Mouse (Mus musculus) embryonic facial prominence, embryonic 12.5 days (tissue): Measurements from ENCODE around the gene Fdx1l. TPM values are rescaled to one million over a fixed set of nuclear protein-coding genes. Genes with fewer than 3 reads are reported as not detected.

Source experiments
- ATAC-seq: fragments of 200-750 bp; cut with Nextera tagmentation; 2 replicates; pipeline ENCODE4 v1.8.0; 2017; ENCODE audit not compliant: insufficient number of reproducible peaks, insufficient read depth, low FRiP score, low TSS enrichment
- H3K27ac ChIP-seq: fragments of 300-500 bp; sonication (generic); 2 replicates; pipeline ENCODE4 v1.5.1; 2016; ENCODE audit warnings: mild to moderate bottlenecking
- H3K27me3 ChIP-seq: fragments of 300-500 bp; sonication (generic); 2 replicates; pipeline ENCODE4 v1.6.1; 2016; ENCODE audit warnings: mild to moderate bottlenecking, moderate library complexity
- H3K36me3 ChIP-seq: fragments of 300-500 bp; sonication (generic); 2 replicates; pipeline ENCODE4 v1.6.1; 2016; ENCODE audit warnings: mild to moderate bottlenecking
- H3K4me1 ChIP-seq: fragments of 300-500 bp; sonication (generic); 2 replicates; pipeline ENCODE4 v1.6.1; 2016
- H3K4me2 ChIP-seq: fragments of 300-500 bp; sonication (generic); replicated peaks from 2 replicates; pipeline ENCODE4 v1.6.1; 2016; ENCODE audit warnings: mild to moderate bottlenecking, moderate library complexity
- H3K4me3 ChIP-seq: fragments of 300-500 bp; sonication (generic); 2 replicates; pipeline ENCODE4 v1.5.1; 2016; ENCODE audit warnings: mild to moderate bottlenecking
- H3K9ac ChIP-seq: fragments of 300-500 bp; sonication (generic); 2 replicates; pipeline ENCODE4 v1.6.1; 2016; ENCODE audit warnings: mild to moderate bottlenecking, moderate library complexity
- H3K9me3 ChIP-seq: fragments of 300-500 bp; sonication (generic); 2 replicates; pipeline ENCODE4 v1.6.1; 2016; ENCODE audit warnings: mild to moderate bottlenecking, moderate library complexity
- WGBS: fragments of 180-500 bp; shearing (Covaris S2); methylation state at CpG from one replicate; pipeline ENCODE4 v1.1.7; 2016; 5-methylcytosine and 5-hydroxymethylcytosine counted together
- polyA plus RNA-seq: library from polyadenylated mRNA; unstranded; fragments of >200 nt; fragmentation: Nextera tagmentation; extraction: Ambion mirVana; gene quantifications from 2 replicates; pipeline ENCODE4 v1.2.1, GENCODE M21; 2016

Fdx1l gene
- 54.8 and 59.3 TPM in 2 replicates for polyA plus RNA-seq

DNA sequence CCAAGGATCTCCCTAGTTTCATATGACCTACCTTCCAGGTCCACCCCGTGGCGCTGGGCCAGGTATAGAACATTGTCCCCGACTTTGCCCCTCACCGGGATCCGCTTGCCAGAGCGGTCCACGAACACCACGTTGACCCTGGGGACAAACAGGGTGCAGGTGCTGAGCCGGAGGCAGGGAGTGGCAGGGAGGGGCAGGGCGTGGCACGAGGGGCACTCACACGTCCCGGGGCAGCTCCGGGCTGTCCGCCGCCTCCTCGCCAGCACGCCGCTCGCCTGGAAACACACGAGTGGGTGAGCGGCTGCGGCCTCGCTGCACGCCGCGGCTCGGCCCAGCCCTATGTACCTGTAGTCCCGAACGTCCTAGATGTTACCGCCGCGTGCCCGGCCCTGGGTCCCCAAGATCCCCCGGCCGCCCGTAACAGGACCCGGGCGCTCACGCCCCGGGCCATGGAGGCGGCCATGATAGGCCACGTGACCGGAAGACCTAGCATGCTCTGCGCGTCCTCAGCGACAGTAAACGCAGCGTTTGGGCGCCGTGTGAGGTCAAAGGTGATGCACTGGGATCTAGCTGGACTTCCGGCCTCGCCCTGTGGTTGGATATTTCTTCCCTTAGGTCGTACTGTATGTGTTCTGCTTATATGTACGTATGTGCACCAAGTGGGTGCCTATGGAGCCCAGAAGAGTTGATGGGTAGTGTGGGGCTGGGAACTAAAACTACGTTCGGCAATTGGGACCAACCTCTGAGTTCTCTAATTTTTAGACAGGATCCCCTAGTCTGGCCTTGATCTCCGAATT lies at the start of gene Fdx1l, which contains the start of gene Gm49373:
TSS of gene Fdx1l (minus strand) at position 571 of the 797 bp plus-strand sequence.
TSS of gene Gm49373 (minus strand) at position 53 of the 797 bp plus-strand sequence.
- Histone ChIP-seq H3K4me2 (peak within 1 kb of the TSS; percentile 78), H3K4me3 (peak within 1 kb of the TSS; percentile 89), H3K36me3 (peaks cover 52% of the 10 kb centered on the region), H3K9me3 (no peaks in the 10 kb centered on the region), H3K27me3 (no peaks in the 10 kb centered on the region), H3K9ac (peak within 1 kb of the TSS; percentile 77), H3K27ac (peak within 1 kb of the TSS; percentile 18), H3K4me1 (peaks cover 6% of the 10 kb centered on the region)
- peak; percentile 81 for ATAC-seq
- WGBS: 3% methylated on average over 58 of the region's 58 CpGs

DNA sequence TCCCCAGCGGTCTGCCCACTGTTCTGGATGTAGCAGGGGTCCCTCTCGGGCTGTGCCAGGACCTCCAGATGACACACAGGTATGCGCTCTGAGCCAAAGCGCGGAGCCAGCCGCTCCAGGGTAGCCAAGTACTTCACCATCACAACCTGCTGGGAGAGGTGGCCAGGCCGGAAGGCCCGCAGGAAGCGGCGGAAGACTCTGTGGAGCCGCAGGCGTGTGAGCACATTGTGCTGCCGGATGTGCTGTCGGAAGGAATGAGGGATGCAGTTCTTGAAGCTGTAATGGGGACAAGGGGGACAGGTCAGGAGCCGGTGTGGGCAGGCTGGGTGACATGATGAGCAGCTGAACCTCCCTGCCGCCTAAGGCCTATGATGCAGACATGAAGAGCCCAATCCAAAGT lies 48.1 kb upstream of the Fdx1l start:
- no peak for ATAC-seq
- Histone ChIP-seq H3K9me3 (no peaks in the 10 kb centered on the region), H3K4me1 (no peaks in the 10 kb centered on the region), H3K27me3 (no peaks in the 10 kb centered on the region), H3K4me2 (no peak overlapping the region), H3K9ac (no peak overlapping the region), H3K27ac (no peak overlapping the region), H3K4me3 (no peak overlapping the region), H3K36me3 (peaks cover 25% of the 10 kb centered on the region)
- 88% methylated on average over 16 of the region's 16 CpGs for WGBS

DNA sequence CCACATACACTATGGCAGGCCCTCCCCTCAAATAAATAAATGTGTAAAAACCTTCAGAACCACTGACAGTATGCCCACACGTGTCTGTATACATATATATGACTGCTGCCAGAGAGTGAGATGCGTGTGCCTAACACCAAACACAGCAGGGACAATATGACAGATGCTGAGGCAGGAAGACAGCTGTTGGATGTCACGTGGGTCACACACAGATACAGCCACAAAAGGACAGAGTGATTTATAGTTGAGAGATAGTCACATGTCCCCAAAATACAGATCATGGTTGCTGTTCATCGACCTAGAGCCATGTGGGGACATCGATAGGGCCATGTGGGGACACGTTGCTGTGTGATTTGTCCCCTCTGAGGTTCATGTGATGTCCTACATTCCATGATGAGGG lies 43.7 kb upstream of the Fdx1l start:
- Histone ChIP-seq H3K27me3 (no peaks in the 10 kb centered on the region), H3K9me3 (no peaks in the 10 kb centered on the region), H3K4me2 (no peak overlapping the region), H3K36me3 (peaks cover 21% of the 10 kb centered on the region; the same call in 1 of the 2 replicates), H3K4me1 (no peaks in the 10 kb centered on the region), H3K27ac (no peak overlapping the region), H3K4me3 (no peak overlapping the region), H3K9ac (no peak overlapping the region)
- no peak for ATAC-seq
- 81% methylated on average over 6 of the region's 6 CpGs for WGBS

DNA sequence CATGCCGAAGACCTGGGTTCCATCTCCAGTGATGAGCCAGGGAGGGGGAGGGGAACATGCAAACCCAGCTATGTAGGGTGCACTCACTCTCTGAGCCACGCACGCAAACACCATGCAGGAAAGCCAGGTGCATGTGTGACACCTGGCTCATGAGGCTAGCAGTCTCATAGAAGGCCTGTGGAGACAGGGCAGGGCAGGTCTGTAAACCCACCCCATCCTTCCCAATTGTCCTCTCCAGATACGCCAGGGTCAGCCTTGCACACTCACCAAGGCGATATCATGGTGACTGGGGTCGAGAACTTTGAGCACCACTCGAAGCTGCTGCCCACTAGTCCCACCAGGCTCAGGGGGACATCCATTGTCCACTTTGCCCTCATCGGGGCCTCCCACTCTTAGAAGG lies 41.7 kb upstream of the Fdx1l start:
- Histone ChIP-seq H3K4me2 (no peak overlapping the region), H3K9me3 (no peaks in the 10 kb centered on the region), H3K4me1 (no peaks in the 10 kb centered on the region), H3K9ac (no peak overlapping the region), H3K27me3 (no peaks in the 10 kb centered on the region), H3K4me3 (no peak overlapping the region), H3K27ac (no peak overlapping the region), H3K36me3 (peaks cover 8% of the 10 kb centered on the region; the same call in 1 of the 2 replicates)
- ATAC-seq: no peak
- WGBS: 90% methylated on average over 8 of the region's 8 CpGs

DNA sequence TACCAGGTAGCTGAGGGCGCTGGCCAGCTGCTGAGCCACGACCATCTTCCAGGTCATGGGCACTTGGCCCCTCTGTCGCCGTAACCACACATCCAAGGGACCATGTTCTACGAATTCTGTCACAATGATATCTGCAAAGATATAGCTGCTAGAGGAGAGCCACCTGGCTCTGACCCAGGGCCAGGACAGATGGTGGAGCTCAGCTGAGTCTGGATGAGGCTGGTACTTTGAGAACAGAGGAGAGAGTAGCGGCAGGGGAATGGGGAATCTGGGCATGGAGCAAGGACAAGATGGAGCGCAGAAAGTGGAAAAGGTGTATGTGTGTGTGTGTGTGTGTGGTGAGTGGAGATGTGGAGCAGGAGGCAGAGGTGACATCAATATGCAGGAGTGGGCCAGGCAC lies 40.8 kb upstream of the Fdx1l start:
- H3K27me3 ChIP-seq: no peaks in the 10 kb centered on the region

DNA sequence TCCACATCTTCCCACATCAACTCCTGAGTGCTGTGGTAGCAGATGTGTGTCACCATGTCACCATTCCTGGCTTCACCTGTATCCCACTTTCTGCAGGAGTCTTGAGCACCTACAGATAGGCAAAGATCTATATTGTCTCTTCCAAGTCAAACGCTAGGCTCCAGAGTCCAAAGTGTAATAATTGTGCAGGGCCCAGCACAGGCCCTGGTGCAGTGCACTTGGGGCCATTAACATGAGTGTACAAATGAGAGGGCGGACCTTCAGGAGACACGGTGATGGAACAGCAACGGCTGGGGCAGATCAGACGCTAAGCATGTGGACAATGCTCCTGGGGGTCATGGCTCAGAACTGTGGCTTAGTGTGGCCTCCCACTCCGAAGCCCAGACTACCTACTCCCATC lies 40.3 kb upstream of the Fdx1l start:
- no peak overlapping the region for H3K27ac ChIP-seq
- H3K27me3 ChIP-seq: no peaks in the 10 kb centered on the region
- no peaks in the 10 kb centered on the region for H3K9me3 ChIP-seq
- H3K36me3 ChIP-seq: peaks cover 6% of the 10 kb centered on the region; the same call in 1 of the 2 replicates
- ATAC-seq: no peak
- H3K4me3 ChIP-seq: no peak overlapping the region
- H3K4me2 ChIP-seq: no peak overlapping the region
- 89% methylated on average over 6 of the region's 6 CpGs for WGBS
- H3K9ac ChIP-seq: no peak overlapping the region
- H3K4me1 ChIP-seq: no peaks in the 10 kb centered on the region

More for the DNA sequence above, 40.8 kb upstream of the Fdx1l start:
- Histone ChIP-seq H3K4me1 (no peaks in the 10 kb centered on the region), H3K9ac (no peak overlapping the region), H3K27ac (no peak overlapping the region), H3K36me3 (0 out of 2 replicates have a peak, but pooled peaks cover 4% of the 10 kb centered on the region), H3K4me3 (no peak overlapping the region), H3K9me3 (no peaks in the 10 kb centered on the region), H3K4me2 (no peak overlapping the region)
- ATAC-seq: no peak
- WGBS: 87% methylated on average over 7 of the region's 7 CpGs

DNA sequence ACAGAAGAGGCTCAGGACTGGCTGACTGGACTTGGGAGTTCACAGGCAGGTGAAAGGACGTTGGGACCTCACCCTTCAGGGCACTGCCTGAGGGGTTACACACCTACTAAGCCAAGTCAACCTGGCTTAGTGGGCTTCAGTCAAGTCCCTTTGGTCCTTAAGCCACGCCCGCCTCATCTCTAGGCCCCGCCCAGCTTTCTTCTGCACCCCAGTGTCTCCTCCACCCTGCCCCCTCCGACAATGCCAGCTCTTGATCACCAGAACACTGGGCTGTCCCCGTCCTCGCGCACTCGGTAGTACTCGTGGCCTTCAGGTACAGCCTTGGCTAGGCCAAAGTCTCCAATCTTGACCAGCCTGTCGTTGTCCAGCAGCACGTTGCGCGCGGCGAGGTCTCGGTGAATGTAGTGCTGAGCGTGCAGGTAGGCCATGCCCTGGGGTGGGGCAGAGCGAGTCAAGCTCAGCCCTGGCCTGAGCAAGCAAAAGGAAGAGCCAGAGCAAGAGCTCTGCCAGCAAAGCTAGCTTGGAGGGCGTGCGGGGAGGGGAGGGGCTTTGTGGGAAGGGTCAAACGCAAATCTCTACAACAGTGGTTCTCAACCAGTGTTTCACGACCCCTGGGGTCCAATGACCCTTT lies 34.3 kb upstream of the Fdx1l start:
- Histone ChIP-seq H3K36me3 (peaks cover 5% of the 10 kb centered on the region; the same call in 1 of the 2 replicates), H3K4me3 (no peak overlapping the region), H3K27ac (no peak overlapping the region), H3K27me3 (no peaks in the 10 kb centered on the region), H3K4me1 (no peaks in the 10 kb centered on the region), H3K9me3 (no peaks in the 10 kb centered on the region), H3K4me2 (no peak overlapping the region), H3K9ac (no peak overlapping the region)
- WGBS: 45% methylated on average over 23 of the region's 23 CpGs
- ATAC-seq: no peak

DNA sequence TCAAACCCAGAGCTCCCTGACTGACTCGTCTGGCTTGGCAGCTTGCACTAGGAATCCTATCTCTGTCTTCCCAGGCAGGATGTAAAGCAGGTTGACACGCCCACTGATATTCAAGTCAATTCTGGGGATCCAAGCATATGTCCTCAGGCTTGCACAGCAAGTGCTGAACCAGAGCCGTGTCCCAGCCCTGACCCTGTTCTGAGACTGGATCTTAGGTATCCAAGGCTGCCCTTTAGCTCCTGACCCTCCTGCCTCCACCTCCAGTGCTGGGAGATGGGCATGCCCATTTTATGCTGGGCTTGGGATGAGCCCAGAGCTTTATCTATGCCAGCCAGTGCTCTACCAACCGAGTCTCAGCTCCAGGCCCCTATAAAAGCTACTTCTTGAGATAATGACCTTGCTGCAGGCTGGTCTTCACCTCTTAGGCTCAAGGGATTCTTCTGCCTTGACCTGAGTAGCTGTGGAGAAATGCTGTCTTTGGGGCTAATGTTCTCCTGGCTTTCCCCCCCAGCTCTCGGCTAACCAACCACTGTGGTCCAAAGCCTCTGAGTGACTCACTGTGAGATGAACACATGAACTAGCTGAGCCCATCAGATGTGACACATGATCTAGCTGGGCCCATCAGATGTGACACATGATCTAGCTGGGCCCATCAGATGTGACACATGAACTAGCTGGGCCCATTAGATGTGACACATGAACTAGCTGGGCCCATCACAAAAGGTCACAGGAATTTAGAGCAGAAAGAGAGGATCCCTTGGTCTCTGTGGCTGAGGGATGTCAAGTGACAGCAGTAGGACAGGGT lies 32.5 kb upstream of the Fdx1l start:
- WGBS: 78% methylated on average over 5 of the region's 5 CpGs
- no peaks in the 10 kb centered on the region for H3K27me3 ChIP-seq
- H3K4me3 ChIP-seq: no peak overlapping the region
- peaks cover 5% of the 10 kb centered on the region; the same call in 1 of the 2 replicates for H3K36me3 ChIP-seq
- H3K4me2 ChIP-seq: no peak overlapping the region
- no peak overlapping the region for H3K9ac ChIP-seq
- no peak for ATAC-seq
- H3K9me3 ChIP-seq: no peaks in the 10 kb centered on the region
- H3K27ac ChIP-seq: no peak overlapping the region
- no peaks in the 10 kb centered on the region for H3K4me1 ChIP-seq

DNA sequence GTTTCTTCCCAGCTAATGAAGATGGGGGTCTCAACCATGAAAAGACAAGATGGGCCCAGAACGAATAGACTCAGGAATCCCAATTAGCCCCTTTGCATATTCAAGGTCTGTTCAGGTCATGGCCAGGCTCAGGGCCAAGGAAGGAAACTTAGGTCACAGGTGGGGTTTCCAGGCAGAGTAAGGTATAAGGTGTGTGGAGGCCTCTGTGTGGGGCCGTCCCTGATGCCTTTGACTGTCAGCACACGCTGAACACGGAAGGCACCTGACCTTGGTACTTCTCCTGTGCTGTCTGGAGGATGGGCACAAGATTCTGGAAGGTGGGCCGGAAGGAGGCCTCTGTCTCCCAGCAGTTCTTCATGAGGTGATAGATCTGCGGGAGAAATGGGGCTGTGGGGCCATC lies 31.4 kb upstream of the Fdx1l start:
- H3K4me2 ChIP-seq: no peak overlapping the region
- H3K27me3 ChIP-seq: no peaks in the 10 kb centered on the region
- WGBS: 85% methylated on average over 6 of the region's 6 CpGs
- H3K9ac ChIP-seq: no peak overlapping the region
- ATAC-seq: no peak
- H3K9me3 ChIP-seq: no peaks in the 10 kb centered on the region
- peaks cover 5% of the 10 kb centered on the region; the same call in 1 of the 2 replicates for H3K36me3 ChIP-seq
- H3K4me3 ChIP-seq: no peak overlapping the region
- peaks cover 7% of the 10 kb centered on the region; the same call in 1 of the 2 replicates for H3K4me1 ChIP-seq
- no peak overlapping the region for H3K27ac ChIP-seq

DNA sequence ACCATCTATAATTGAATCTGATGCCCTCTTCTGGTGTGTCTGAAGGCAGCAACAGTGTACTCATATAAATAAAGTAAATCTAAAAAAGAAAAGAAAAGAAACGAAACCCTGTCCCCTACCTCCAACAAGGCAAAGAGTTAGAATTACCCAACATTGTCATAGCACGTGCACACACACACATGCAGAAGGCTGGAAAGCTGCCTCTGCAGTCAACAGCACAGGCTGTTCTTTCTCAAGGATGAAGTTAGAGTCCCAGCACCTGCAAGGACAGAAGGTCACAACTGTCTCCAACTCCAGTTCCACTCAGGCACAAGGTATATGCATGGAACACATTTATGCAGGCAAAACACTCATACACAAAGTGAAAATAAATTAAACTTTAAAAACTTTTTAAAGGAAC lies 28.7 kb upstream of the Fdx1l start:
- H3K4me3 ChIP-seq: no peak overlapping the region
- no peaks in the 10 kb centered on the region for H3K27me3 ChIP-seq
- ATAC-seq: no peak
- H3K4me2 ChIP-seq: no peak overlapping the region
- H3K9ac ChIP-seq: no peak overlapping the region
- H3K27ac ChIP-seq: no peak overlapping the region
- no peaks in the 10 kb centered on the region for H3K36me3 ChIP-seq
- no peaks in the 10 kb centered on the region for H3K9me3 ChIP-seq
- peaks cover 7% of the 10 kb centered on the region; the same call in 1 of the 2 replicates for H3K4me1 ChIP-seq
- WGBS: 92% methylated on average over 2 of the region's 2 CpGs

DNA sequence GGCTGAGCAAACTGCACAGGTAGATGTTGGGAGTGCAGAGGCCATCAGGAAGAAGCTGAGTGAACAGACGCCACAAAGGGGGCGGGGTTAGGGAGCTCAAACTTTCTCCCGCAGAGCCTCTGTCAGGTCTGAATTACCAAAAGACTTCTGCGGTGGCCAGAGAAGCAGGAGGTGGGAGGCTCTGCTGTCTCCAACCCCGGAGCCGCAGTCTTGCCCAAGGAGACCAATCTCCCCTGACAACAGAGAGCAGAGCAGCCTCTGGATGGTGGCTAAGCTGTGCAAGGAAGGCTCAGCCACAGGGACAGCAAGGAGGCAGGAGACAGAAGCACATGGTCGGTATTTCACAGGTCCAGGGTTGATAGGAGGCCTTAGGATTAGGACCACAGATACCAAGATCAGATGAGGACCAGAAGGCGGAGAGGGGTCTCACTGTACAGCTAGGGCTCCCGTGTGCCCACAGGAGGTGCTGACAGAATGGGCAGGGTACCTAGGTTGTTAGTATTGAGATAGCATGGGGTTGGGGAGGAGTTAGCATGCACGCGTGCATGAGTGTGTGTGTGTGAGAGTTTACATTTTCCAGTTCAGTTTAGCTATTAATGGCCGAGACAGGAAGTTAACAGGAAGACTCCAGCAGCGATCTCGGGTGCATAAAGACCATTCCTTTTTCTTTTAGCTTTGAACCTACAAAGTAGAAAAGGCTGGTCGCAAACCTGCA lies 27.2 kb upstream of the Fdx1l start:
- Histone ChIP-seq H3K27me3 (no peaks in the 10 kb centered on the region), H3K4me3 (no peak overlapping the region), H3K4me2 (peak overlapping the region; percentile 26), H3K9ac (no peak overlapping the region), H3K9me3 (no peaks in the 10 kb centered on the region), H3K36me3 (no peaks in the 10 kb centered on the region), H3K4me1 (peaks cover 7% of the 10 kb centered on the region; the same call in 1 of the 2 replicates), H3K27ac (no peak overlapping the region)
- no peak for ATAC-seq
- 45% methylated on average over 15 of the region's 15 CpGs for WGBS
